Mouse (Mus musculus) neural tube, embryonic 15.5 days (tissue): ENCODE results near the gene Hoxa7. TPM values are rescaled to one million over a fixed set of nuclear protein-coding genes. Genes with fewer than 3 reads are reported as not detected.
A peak's percentile ranks its signal among the peaks of the same experiment; 100 is the strongest.

Source experiments
- ATAC-seq: fragments of 200-750 bp; cut with Nextera tagmentation; 2 replicates; pipeline ENCODE4 v1.8.0; 2017; ENCODE audit warnings: mild to moderate bottlenecking, moderate TSS enrichment, moderate library complexity; ENCODE audit not compliant: low FRiP score
- H3K27ac ChIP-seq: fragments of 300-500 bp; sonication (generic); replicated peaks from 2 replicates; pipeline ENCODE4 v1.5.1; 2015; ENCODE audit warnings: mild to moderate bottlenecking, inconsistent platforms
- H3K27me3 ChIP-seq: fragments of 300-500 bp; sonication (generic); replicated peaks from 2 replicates; pipeline ENCODE4 v1.6.1; 2015; ENCODE audit warnings: inconsistent platforms
- H3K36me3 ChIP-seq: fragments of 300-500 bp; sonication (generic); 2 replicates; pipeline ENCODE4 v1.6.1; 2015; ENCODE audit warnings: inconsistent platforms
- H3K4me1 ChIP-seq: fragments of 300-500 bp; sonication (generic); 2 replicates; pipeline ENCODE4 v1.6.1; 2015; ENCODE audit warnings: inconsistent platforms
- H3K4me2 ChIP-seq: fragments of 300-500 bp; sonication (generic); 2 replicates; pipeline ENCODE4 v1.6.1; 2015; ENCODE audit warnings: inconsistent platforms, mild to moderate bottlenecking, moderate library complexity
- H3K4me3 ChIP-seq: fragments of 300-500 bp; sonication (generic); replicated peaks from 2 replicates; pipeline ENCODE4 v1.5.1; 2015; ENCODE audit warnings: mild to moderate bottlenecking, inconsistent platforms
- H3K9ac ChIP-seq: fragments of 300-500 bp; sonication (generic); replicated peaks from 2 replicates; pipeline ENCODE4 v1.6.1; 2015; ENCODE audit warnings: mild to moderate bottlenecking, inconsistent platforms
- H3K9me3 ChIP-seq: fragments of 300-500 bp; sonication (generic); replicated peaks from 2 replicates; pipeline ENCODE4 v1.6.1; 2016; ENCODE audit warnings: inconsistent platforms
- WGBS: fragments of 180-500 bp; shearing (Covaris S2); methylation state at CpG from one replicate; pipeline ENCODE4 v1.1.7; 2015; ENCODE audit warnings: mixed read lengths; 5-methylcytosine and 5-hydroxymethylcytosine counted together
- polyA plus RNA-seq: library from polyadenylated mRNA; unstranded; fragments of >200 nt; fragmentation: Nextera tagmentation; extraction: Ambion mirVana; gene quantifications from 2 replicates; pipeline ENCODE4 v1.2.1, GENCODE M21; 2015

The Hoxa7 gene
- polyA plus RNA-seq, 1 experiment from 2014 or later: 109 TPM

- Histone ChIP-seq H3K36me3 (no peaks in the 10 kb centered on the region), H3K27me3 (peaks cover 18% of the 10 kb centered on the region), H3K4me1 (peaks cover 29% of the 10 kb centered on the region), H3K9ac (0 out of 2 replicates have a peak overlapping the region, but pooled peaks have one; percentile 21), H3K4me3 (peak overlapping the region; percentile 57; the same call in 1 of the 2 replicates), H3K4me2 (peak overlapping the region; percentile 57), H3K27ac (0 out of 2 replicates have a peak overlapping the region, but pooled peaks have one; percentile 45), H3K9me3 (no peaks in the 10 kb centered on the region)
- 30% methylated on average over 6 of the region's 6 CpGs for WGBS
- ATAC-seq: no peak
Observed at GRCm38 (mm10) chr6:52235866-52236265, 14.2 kb upstream of the Hoxa7 start.

GRCm38 (mm10) chr6:52235267-52235666, 13.6 kb upstream of the Hoxa7 start:
- H3K9ac ChIP-seq: 0 out of 2 replicates have a peak overlapping the region, but pooled peaks have one; percentile 21
- no peak for ATAC-seq
- peak overlapping the region; percentile 82 for H3K27ac ChIP-seq
- no peaks in the 10 kb centered on the region for H3K36me3 ChIP-seq
- H3K9me3 ChIP-seq: no peaks in the 10 kb centered on the region
- peak overlapping the region; percentile 57 for H3K4me3 ChIP-seq
- H3K4me2 ChIP-seq: peak overlapping the region; percentile 57
- 23% methylated on average over 9 of the region's 9 CpGs for WGBS
- peaks cover 17% of the 10 kb centered on the region for H3K27me3 ChIP-seq
- H3K4me1 ChIP-seq: peaks cover 26% of the 10 kb centered on the region

GRCm38 (mm10) chr6:52234428-52235140, 12.9 kb upstream of the Hoxa7 start:
- H3K9me3 ChIP-seq: no peaks in the 10 kb centered on the region
- H3K36me3 ChIP-seq: no peaks in the 10 kb centered on the region
- peak overlapping the region; percentile 57 for H3K4me2 ChIP-seq
- H3K4me3 ChIP-seq: peak overlapping the region; percentile 57
- peaks cover 17% of the 10 kb centered on the region for H3K27me3 ChIP-seq
- WGBS: 1% methylated on average over 59 of the region's 68 CpGs
- H3K4me1 ChIP-seq: peaks cover 26% of the 10 kb centered on the region
- peak overlapping the region; percentile 65 for H3K9ac ChIP-seq
- H3K27ac ChIP-seq: peak overlapping the region; percentile 82
- peak; percentile 76 for ATAC-seq

- Histone ChIP-seq H3K27me3 (peaks cover 17% of the 10 kb centered on the region), H3K9ac (peak overlapping the region; percentile 65)
- ATAC-seq: peak; percentile 16; the same call in 1 of the 2 replicates
Observed at GRCm38 (mm10) chr6:52233546-52234427, 12.1 kb upstream of the Hoxa7 start.

GRCm38 (mm10) chr6:52232984-52233545, 11.4 kb upstream of the Hoxa7 start:
- peak overlapping the region; percentile 57 for H3K4me2 ChIP-seq
- no peaks in the 10 kb centered on the region for H3K36me3 ChIP-seq
- H3K9me3 ChIP-seq: no peaks in the 10 kb centered on the region
- peak overlapping the region; percentile 65 for H3K9ac ChIP-seq
- peak overlapping the region; percentile 82 for H3K27ac ChIP-seq
- H3K4me3 ChIP-seq: peak overlapping the region; percentile 57
- H3K27me3 ChIP-seq: peaks cover 17% of the 10 kb centered on the region
- H3K4me1 ChIP-seq: peaks cover 30% of the 10 kb centered on the region
- 3% methylated on average over 23 of the region's 23 CpGs for WGBS
- ATAC-seq: no peak

More at GRCm38 (mm10) chr6:52233546-52234427, 12.1 kb upstream of the Hoxa7 start:
- Histone ChIP-seq H3K4me2 (peak overlapping the region; percentile 57), H3K4me3 (peak overlapping the region; percentile 57), H3K4me1 (peaks cover 26% of the 10 kb centered on the region), H3K36me3 (no peaks in the 10 kb centered on the region), H3K27ac (peak overlapping the region; percentile 82), H3K9me3 (no peaks in the 10 kb centered on the region)
- 2% methylated on average over 70 of the region's 70 CpGs for WGBS

GRCm38 (mm10) chr6:52232568-52232965, 10.9 kb upstream of the Hoxa7 start:
- Histone ChIP-seq H3K4me2 (peak overlapping the region; percentile 57), H3K4me1 (peaks cover 33% of the 10 kb centered on the region), H3K4me3 (peak overlapping the region; percentile 57), H3K27me3 (peaks cover 13% of the 10 kb centered on the region), H3K9ac (peak overlapping the region; percentile 65), H3K36me3 (no peaks in the 10 kb centered on the region), H3K9me3 (no peaks in the 10 kb centered on the region), H3K27ac (peak overlapping the region; percentile 82)
- 4% methylated on average over 18 of the region's 18 CpGs for WGBS
- no peak for ATAC-seq

- H3K4me1 ChIP-seq: peaks cover 34% of the 10 kb centered on the region
- no peaks in the 10 kb centered on the region for H3K36me3 ChIP-seq
- ATAC-seq: no peak
- peak overlapping the region; percentile 57 for H3K4me2 ChIP-seq
- no peaks in the 10 kb centered on the region for H3K9me3 ChIP-seq
- H3K27me3 ChIP-seq: peaks cover 8% of the 10 kb centered on the region
- H3K9ac ChIP-seq: peak overlapping the region; percentile 65
- H3K27ac ChIP-seq: peak overlapping the region; percentile 82
- WGBS: 1% methylated on average over 18 of the region's 18 CpGs
- peak overlapping the region; percentile 57 for H3K4me3 ChIP-seq
Observed at GRCm38 (mm10) chr6:52231885-52232567, 10.4 kb upstream of the Hoxa7 start.

GRCm38 (mm10) chr6:52230516-52231165, 9.0 kb upstream of the Hoxa7 start, which contains the start of gene Hoxa9:
TSS of gene Hoxa9 (minus strand) at chr6:52231089.
- no peaks in the 10 kb centered on the region for H3K36me3 ChIP-seq
- H3K4me1 ChIP-seq: peaks cover 31% of the 10 kb centered on the region
- H3K27ac ChIP-seq: peak within 1 kb of the TSS; percentile 86
- H3K4me2 ChIP-seq: peak within 1 kb of the TSS; percentile 58
- H3K27me3 ChIP-seq: no peaks in the 10 kb centered on the region
- 2% methylated on average over 21 of the region's 36 CpGs for WGBS
- no peaks in the 10 kb centered on the region for H3K9me3 ChIP-seq
- H3K9ac ChIP-seq: peak within 1 kb of the TSS; percentile 65
- peak within 1 kb of the TSS; percentile 57 for H3K4me3 ChIP-seq
- no peak for ATAC-seq

- Histone ChIP-seq H3K36me3 (no peaks in the 10 kb centered on the region), H3K27ac (peak overlapping the region; percentile 86), H3K27me3 (no peaks in the 10 kb centered on the region), H3K9ac (peak overlapping the region; percentile 64), H3K4me2 (peak overlapping the region; percentile 58), H3K9me3 (no peaks in the 10 kb centered on the region), H3K4me1 (peaks cover 34% of the 10 kb centered on the region; the same call in 1 of the 2 replicates), H3K4me3 (peak overlapping the region; percentile 44)
- 2% methylated on average over 44 of the region's 44 CpGs for WGBS
- no peak for ATAC-seq
Observed at GRCm38 (mm10) chr6:52229558-52230416, 8.1 kb upstream of the Hoxa7 start.
